Mouse (Mus musculus) hindbrain, embryonic 14.5 days (tissue): Measurements from ENCODE around the gene Efcab6. TPM values are rescaled to one million over a fixed set of nuclear protein-coding genes. Genes with fewer than 3 reads are reported as not detected.
A peak's percentile ranks its signal among the peaks of the same experiment; 100 is the strongest.

Experiments used
- ATAC-seq: fragments of 200-750 bp; cut with Nextera tagmentation; 2 replicates; pipeline ENCODE4 v1.8.0; 2017; ENCODE audit warnings: moderate number of reproducible peaks, mild to moderate bottlenecking, moderate TSS enrichment, moderate library complexity; ENCODE audit not compliant: low FRiP score
- DNase-seq: peaks from one replicate; pipeline ENCODE4 v3.0.0-alpha.2; 2015; ENCODE audit warnings: low spot score
- H3K27ac ChIP-seq: fragments of 300-500 bp; sonication (generic); 2 replicates; pipeline ENCODE4 v1.5.1; 2014; ENCODE audit warnings: mild to moderate bottlenecking, moderate library complexity
- H3K27me3 ChIP-seq: fragments of 300-500 bp; sonication (generic); 2 replicates; pipeline ENCODE4 v1.6.1; 2014; ENCODE audit warnings: mild to moderate bottlenecking, low read length, mixed read lengths; ENCODE audit not compliant: control insufficient read depth, insufficient read depth
- H3K36me3 ChIP-seq: fragments of 300-500 bp; sonication (generic); replicated peaks from 2 replicates; pipeline ENCODE4 v1.6.1; 2014; ENCODE audit not compliant: control insufficient read depth, insufficient read depth
- H3K4me1 ChIP-seq: fragments of 300-500 bp; sonication (generic); replicated peaks from 2 replicates; pipeline ENCODE4 v1.6.1; 2014; ENCODE audit warnings: antibody characterized with exemption, low read length, mixed read lengths; ENCODE audit not compliant: control insufficient read depth, insufficient read depth
- H3K4me2 ChIP-seq: fragments of 300-500 bp; sonication (generic); replicated peaks from 2 replicates; pipeline ENCODE4 v1.6.1; 2014; ENCODE audit warnings: mild to moderate bottlenecking, moderate library complexity
- H3K4me3 ChIP-seq: fragments of 300-500 bp; sonication (generic); replicated peaks from 2 replicates; pipeline ENCODE4 v1.5.1; 2014; ENCODE audit warnings: mild to moderate bottlenecking, low read length
- H3K9ac ChIP-seq: fragments of 300-500 bp; sonication (generic); 2 replicates; pipeline ENCODE4 v1.6.1; 2014
- H3K9me3 ChIP-seq: fragments of 300-500 bp; sonication (generic); 2 replicates; pipeline ENCODE4 v1.6.1; 2016; ENCODE audit warnings: low read length; ENCODE audit not compliant: control insufficient read depth
- WGBS: fragments of 180-500 bp; shearing (Covaris S2); extraction: QIAGEN DNeasy Blood & Tissue Kit; methylation state at CpG from one replicate; pipeline ENCODE4 v1.1.7; 2014; 5-methylcytosine and 5-hydroxymethylcytosine counted together
- polyA plus RNA-seq: library from polyadenylated mRNA; unstranded; fragments of >200 nt; fragmentation: Nextera tagmentation; extraction: Ambion mirVana; gene quantifications from 2 replicates; pipeline ENCODE4 v1.2.1, GENCODE M21; 2014

Efcab6 gene
- polyA plus RNA-seq, 1 experiment from 2014 or later, result 0.88 TPM

- 10% methylated on average over 7 of the region's 7 CpGs for WGBS
- H3K27me3 ChIP-seq, result no peaks in the 10 kb centered on the region
- H3K36me3 ChIP-seq, result 0 out of 2 replicates have a peak, but pooled peaks cover 5% of the 10 kb centered on the region
- no peak overlapping the region for H3K4me3 ChIP-seq
- H3K27ac ChIP-seq, result no peak overlapping the region
- H3K4me2 ChIP-seq, result no peak overlapping the region
- DNase-seq, result peak; percentile 92
- ATAC-seq, result peak; percentile 44; the same call in 1 of the 2 replicates
- H3K9me3 ChIP-seq, result no peaks in the 10 kb centered on the region
- H3K4me1 ChIP-seq, result peaks cover 13% of the 10 kb centered on the region; the same call in 1 of the 2 replicates
- H3K9ac ChIP-seq, result no peak overlapping the region
Measured at GRCm38 (mm10) chr15:84072226-84072625, 7.0 kb upstream of the Efcab6 start.

- no peaks in the 10 kb centered on the region; the same call in 1 of the 2 replicates for H3K27me3 ChIP-seq
- H3K9me3 ChIP-seq, result peaks cover 6% of the 10 kb centered on the region; the same call in 1 of the 2 replicates
- peak overlapping the region; percentile 21 for H3K4me2 ChIP-seq
- DNase-seq, result no peak
- 9% methylated on average over 13 of the region's 13 CpGs for WGBS
- no peak overlapping the region for H3K9ac ChIP-seq
- ATAC-seq, result no peak
- no peak overlapping the region for H3K27ac ChIP-seq
- H3K4me3 ChIP-seq, result no peak overlapping the region
- no peaks in the 10 kb centered on the region for H3K36me3 ChIP-seq
- peaks cover 13% of the 10 kb centered on the region; the same call in 1 of the 2 replicates for H3K4me1 ChIP-seq
Measured at GRCm38 (mm10) chr15:84070116-84070676, 5.0 kb upstream of the Efcab6 start.

GRCm38 (mm10) chr15:84069455-84070050 is 4.4 kb upstream of the Efcab6 start:
- H3K36me3 ChIP-seq, result no peaks in the 10 kb centered on the region
- H3K27me3 ChIP-seq, result peaks cover 2% of the 10 kb centered on the region; the same call in 1 of the 2 replicates
- H3K9ac ChIP-seq, result no peak overlapping the region
- H3K9me3 ChIP-seq, result peaks cover 6% of the 10 kb centered on the region; the same call in 1 of the 2 replicates
- DNase-seq (peak; percentile 33), ATAC-seq (no peak)
- H3K4me3 ChIP-seq, result no peak overlapping the region
- peak overlapping the region; percentile 21 for H3K4me2 ChIP-seq
- H3K4me1 ChIP-seq, result peaks cover 17% of the 10 kb centered on the region
- H3K27ac ChIP-seq, result 0 out of 2 replicates have a peak overlapping the region, but pooled peaks have one; percentile 34
- WGBS, result 11% methylated on average over 16 of the region's 16 CpGs

- Histone ChIP-seq H3K4me3 (no peak overlapping the region), H3K9me3 (peaks cover 6% of the 10 kb centered on the region; the same call in 1 of the 2 replicates), H3K4me1 (peaks cover 17% of the 10 kb centered on the region), H3K27ac (no peak overlapping the region), H3K36me3 (no peaks in the 10 kb centered on the region), H3K4me2 (no peak overlapping the region), H3K27me3 (peaks cover 3% of the 10 kb centered on the region; the same call in 1 of the 2 replicates), H3K9ac (no peak overlapping the region)
- ATAC-seq (no peak), DNase-seq (no peak)
- WGBS, result 71% methylated on average over 4 of the region's 4 CpGs
Measured at GRCm38 (mm10) chr15:84065701-84066100, 522 bp upstream of the Efcab6 start.

GRCm38 (mm10) chr15:84058841-84059240 is 6.3 kb downstream of the Efcab6 start:
- no peak for ATAC-seq
- Histone ChIP-seq H3K9me3 (no peaks in the 10 kb centered on the region), H3K4me2 (no peak overlapping the region), H3K9ac (no peak overlapping the region), H3K4me3 (no peak overlapping the region), H3K36me3 (no peaks in the 10 kb centered on the region), H3K27me3 (no peaks in the 10 kb centered on the region), H3K4me1 (no peaks in the 10 kb centered on the region), H3K27ac (no peak overlapping the region)
- DNase-seq, result no peak
- WGBS, result 83% methylated on average over 6 of the region's 6 CpGs

GRCm38 (mm10) chr15:84056083-84056482 is 9.1 kb downstream of the Efcab6 start:
- Histone ChIP-seq H3K9me3 (no peaks in the 10 kb centered on the region), H3K4me3 (no peak overlapping the region), H3K27me3 (no peaks in the 10 kb centered on the region), H3K9ac (no peak overlapping the region), H3K36me3 (no peaks in the 10 kb centered on the region), H3K4me2 (no peak overlapping the region), H3K4me1 (no peaks in the 10 kb centered on the region), H3K27ac (no peak overlapping the region)
- 72% methylated on average over 5 of the region's 5 CpGs for WGBS
- no peak for DNase-seq
- no peak for ATAC-seq

- H3K27ac ChIP-seq, result no peak overlapping the region
- H3K36me3 ChIP-seq, result no peaks in the 10 kb centered on the region
- H3K4me1 ChIP-seq, result no peaks in the 10 kb centered on the region
- H3K9me3 ChIP-seq, result no peaks in the 10 kb centered on the region
- H3K4me2 ChIP-seq, result no peak overlapping the region
- no peaks in the 10 kb centered on the region for H3K27me3 ChIP-seq
- H3K9ac ChIP-seq, result 0 out of 2 replicates have a peak overlapping the region, but pooled peaks have one; percentile 1
- 35% methylated on average over 9 of the region's 9 CpGs for WGBS
- peak; percentile 69 for ATAC-seq
- DNase-seq, result peak; percentile 96
- no peak overlapping the region for H3K4me3 ChIP-seq
Measured at GRCm38 (mm10) chr15:84053859-84054258, 11.3 kb downstream of the Efcab6 start.

GRCm38 (mm10) chr15:84053240-84053639 is 11.9 kb downstream of the Efcab6 start:
- 94% methylated on average over 4 of the region's 4 CpGs for WGBS
- H3K9ac ChIP-seq, result 0 out of 2 replicates have a peak overlapping the region, but pooled peaks have one; percentile 1
- H3K27ac ChIP-seq, result no peak overlapping the region
- H3K4me2 ChIP-seq, result no peak overlapping the region
- DNase-seq, result no peak
- ATAC-seq, result no peak
- H3K27me3 ChIP-seq, result no peaks in the 10 kb centered on the region
- no peaks in the 10 kb centered on the region for H3K36me3 ChIP-seq
- no peak overlapping the region for H3K4me3 ChIP-seq
- H3K4me1 ChIP-seq, result no peaks in the 10 kb centered on the region
- no peaks in the 10 kb centered on the region for H3K9me3 ChIP-seq

- no peak overlapping the region for H3K4me2 ChIP-seq
- H3K4me3 ChIP-seq, result no peak overlapping the region
- no peak for DNase-seq
- no peak overlapping the region for H3K9ac ChIP-seq
- no peaks in the 10 kb centered on the region for H3K9me3 ChIP-seq
- ATAC-seq, result no peak
- H3K27ac ChIP-seq, result no peak overlapping the region
- H3K4me1 ChIP-seq, result no peaks in the 10 kb centered on the region
- 90% methylated on average over 9 of the region's 9 CpGs for WGBS
- no peaks in the 10 kb centered on the region for H3K27me3 ChIP-seq
- H3K36me3 ChIP-seq, result no peaks in the 10 kb centered on the region
Measured at GRCm38 (mm10) chr15:84052390-84052789, 12.8 kb downstream of the Efcab6 start.
